Mouse (Mus musculus): ENCODE measurements around the gene Otulinl. TPM values are rescaled to one million over a fixed set of nuclear protein-coding genes. Genes with fewer than 3 reads are reported as not detected.

The Otulinl gene
- total and polyA plus RNA-seq, 3 experiments: 0.84 to 2.5 (median 1.7) TPM

- no peak for TF ChIP-seq E2F4 (IDR thresholded peaks at IDR 0.05; ENCODE audit: insufficient replicate concordance, low read depth, low read length)
- TF ChIP-seq MEF2A (IDR thresholded peaks at IDR 0.05; ENCODE audit: borderline replicate concordance, low read depth, low read length): no peak
- no peak for TF ChIP-seq JUND (conservative IDR thresholded peaks at IDR 0.05; ENCODE audit: low read depth, low read length)
- no peak for TF ChIP-seq POLR2AphosphoS2 (IDR thresholded peaks at IDR 0.05; ENCODE audit: low read depth, low read length)
- no peak for TF ChIP-seq SMC3 (IDR thresholded peaks at IDR 0.05; ENCODE audit: low read depth, low read length)
- TF ChIP-seq MXI1 (IDR thresholded peaks at IDR 0.05; ENCODE audit: low read depth, low read length): no peak
- no peak for TF ChIP-seq CTCF (conservative IDR thresholded peaks at IDR 0.05 in 1 of 2, IDR thresholded peaks at IDR 0.05 in 1 of 2; ENCODE audit: low read depth in 2 of 2, low read length in 2 of 2)
- no peak for TF ChIP-seq UBTF (IDR thresholded peaks at IDR 0.05; ENCODE audit: low read depth, low read length)
- TF ChIP-seq KAT2A (IDR thresholded peaks at IDR 0.05; ENCODE audit: insufficient replicate concordance, low read length): no peak
- no peak for TF ChIP-seq ZC3H11A (IDR thresholded peaks at IDR 0.05; ENCODE audit: low read depth, low read length)
- dilution Hi-C loops (cut with MboI; ENCODE audit: extremely low pct_ligation_motif_present, extremely low pct_unique_long_range_greater_than_20kb, low sequenced_read_pairs) (no loop called here), in situ Hi-C loops (cut with MboI; ENCODE audit: low pct_ligation_motif_present, low pct_unique_long_range_greater_than_20kb, low sequenced_read_pairs) (no loop called here)
- H3K27ac ChIP-seq (ENCODE audit: insufficient read depth, low read depth): no peak overlapping the region
- H3K4me1 ChIP-seq (ENCODE audit: control insufficient read depth in 1 of 2, insufficient read depth in 2 of 2): peaks cover 35 to 80% of the 10 kb centered on the region in 2 experiments
- H3K36me3 ChIP-seq (replicated peaks in 1 of 2; ENCODE audit: control insufficient read depth in 1 of 2, insufficient read depth in 1 of 2, low read length in 1 of 2): peaks cover 43 to 86% of the 10 kb centered on the region in 2 experiments
- no peak overlapping the region for H3K9ac ChIP-seq (ENCODE audit: insufficient read depth, low read depth)
- DNase-seq (ENCODE audit: extremely low read depth): no peak
- H3K79me2 ChIP-seq (replicated peaks; ENCODE audit: control insufficient read depth, extremely low read depth, insufficient read depth, poor library complexity, severe bottlenecking): peaks cover 12% of the 10 kb centered on the region
- H3K27me3 ChIP-seq (replicated peaks): no peaks in the 10 kb centered on the region
- no peak overlapping the region for H3K4me3 ChIP-seq (replicated peaks in 1 of 3; ENCODE audit: low read depth in 2 of 3, low read length in 2 of 3, poor library complexity in 1 of 3)
- no peak overlapping the region for H3K4me2 ChIP-seq (ENCODE audit: insufficient read depth, low read depth, poor library complexity, severe bottlenecking)
- H3K9me3 ChIP-seq (replicated peaks; ENCODE audit: low read length): no peaks in the 10 kb centered on the region
These were observed 58.1 kb downstream of the Otulinl start for GRCm38 (mm10) chr15:27623286-27623685.

- H3K79me2 ChIP-seq (replicated peaks; ENCODE audit: control insufficient read depth, extremely low read depth, insufficient read depth, poor library complexity, severe bottlenecking): peaks cover 12% of the 10 kb centered on the region
- dilution Hi-C loops (cut with MboI; ENCODE audit: extremely low pct_ligation_motif_present, extremely low pct_unique_long_range_greater_than_20kb, low sequenced_read_pairs) (no loop called here), in situ Hi-C loops (cut with MboI; ENCODE audit: low pct_ligation_motif_present, low pct_unique_long_range_greater_than_20kb, low sequenced_read_pairs) (no loop called here)
- no peak overlapping the region for H3K9ac ChIP-seq (ENCODE audit: insufficient read depth, low read depth)
- H3K4me3 ChIP-seq (replicated peaks in 1 of 3; ENCODE audit: low read depth in 2 of 3, low read length in 2 of 3, poor library complexity in 1 of 3): no peak overlapping the region
- H3K27me3 ChIP-seq (replicated peaks): no peaks in the 10 kb centered on the region
- peaks cover 15 to 66% of the 10 kb centered on the region in 2 experiments for H3K4me1 ChIP-seq (ENCODE audit: control insufficient read depth in 1 of 2, insufficient read depth in 2 of 2)
- no peaks in the 10 kb centered on the region for H3K9me3 ChIP-seq (replicated peaks; ENCODE audit: low read length)
- peaks cover 52 to 89% of the 10 kb centered on the region in 2 experiments for H3K36me3 ChIP-seq (replicated peaks in 1 of 2; ENCODE audit: control insufficient read depth in 1 of 2, insufficient read depth in 1 of 2, low read length in 1 of 2)
- H3K4me2 ChIP-seq (ENCODE audit: insufficient read depth, low read depth, poor library complexity, severe bottlenecking): no peak overlapping the region
- no peak for DNase-seq (ENCODE audit: extremely low read depth)
- no peak overlapping the region for H3K27ac ChIP-seq (ENCODE audit: insufficient read depth, low read depth)
- no peak for TF ChIP-seq IRF4 (IDR thresholded peaks at IDR 0.05; ENCODE audit: low read depth, low read length)
- no peak for TF ChIP-seq RCOR1 (conservative IDR thresholded peaks at IDR 0.05; ENCODE audit: low read depth, low read length)
- no peak for TF ChIP-seq JUN (IDR thresholded peaks at IDR 0.05; ENCODE audit: insufficient read depth, low read depth, low read length)
- TF ChIP-seq BHLHE40 (IDR thresholded peaks at IDR 0.05; ENCODE audit: low read depth, low read length): no peak
- no peak for TF ChIP-seq CHD2 (IDR thresholded peaks at IDR 0.05; ENCODE audit: low read length)
These were observed 60.7 kb downstream of the Otulinl start for GRCm38 (mm10) chr15:27620475-27621185.
